Mouse (Mus musculus): ENCODE measurements around the gene Mcf2. TPM values are rescaled to one million over a fixed set of nuclear protein-coding genes. Genes with fewer than 3 reads are reported as not detected.

Mcf2 gene
- polyA plus RNA-seq, 1 experiment from 2014 or later, result 0.04 TPM

Other genes starting within 250 kb of the Mcf2 start
- gene F9, start 179.6 kb downstream of the Mcf2 start, polyA plus RNA-seq (2014; fragmentation: Nextera tagmentation; extraction: Ambion mirVana), result not detected in 2 replicates

All from heart, embryonic 11.5 days (tissue).